Mouse (Mus musculus) E14TG2a.4 (cell line): Measurements from ENCODE around the gene Tspyl1.
A peak's percentile ranks its signal among the peaks of the same experiment; 100 is the strongest.
"Not testable (repeated sequence)": the region's sequence is repeated elsewhere in the genome, so short reads cannot be mapped to it uniquely, and the experiment has no call there.

ENCODE experiments used
- H3K27me3 ChIP-seq: 2 replicates; pipeline ENCODE4 v1.6.1; 2014; ENCODE audit warnings: low read length, control low read depth; ENCODE audit not compliant: insufficient read depth
- H3K36me3 ChIP-seq: 2 replicates; pipeline ENCODE4 v1.6.1; 2014; ENCODE audit warnings: low read length, control low read depth; ENCODE audit not compliant: insufficient read depth
- H3K4me1 ChIP-seq: replicated peaks from 2 replicates; pipeline ENCODE4 v1.6.1; 2014; ENCODE audit warnings: low read depth, low read length, control low read depth
- H3K4me3 ChIP-seq: replicated peaks from 2 replicates; pipeline ENCODE4 v1.5.1; 2014; ENCODE audit warnings: mild to moderate bottlenecking, low read length
- H3K9me3 ChIP-seq: 2 replicates; pipeline ENCODE4 v1.6.1; 2014; ENCODE audit warnings: low read length, control low read depth
- CTCF ChIP-seq: conservative IDR thresholded peaks from 2 replicates; pipeline ENCODE4 v1.5.1; 2014; ENCODE audit warnings: low read length
- NANOG ChIP-seq: IDR thresholded peaks from 2 replicates; pipeline ENCODE4 v1.6.1; 2014; ENCODE audit warnings: borderline replicate concordance, low read length, mixed read lengths
- POU5F1 ChIP-seq: IDR thresholded peaks from 2 replicates; pipeline ENCODE4 v1.6.1; 2014; ENCODE audit warnings: low read length, borderline replicate concordance

Tspyl1 gene

DNA sequence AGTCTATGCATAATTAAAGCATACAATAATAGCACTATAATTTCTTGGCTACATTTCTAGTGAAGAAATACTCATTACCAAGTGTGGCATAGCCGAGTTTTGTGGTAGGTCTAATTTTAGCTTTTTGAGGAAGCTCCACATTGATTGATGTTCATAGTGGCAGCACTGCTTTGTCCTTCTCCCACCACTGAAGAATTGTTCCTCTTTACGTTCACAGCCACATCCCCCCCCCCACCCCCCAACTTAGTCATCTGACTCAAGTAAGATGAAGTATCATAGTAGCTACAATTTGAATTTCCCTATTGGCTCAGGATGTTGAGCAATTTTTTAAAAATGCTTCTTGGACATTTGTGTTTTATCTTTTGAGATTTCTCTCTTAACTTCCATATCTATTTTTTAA lies 32.4 kb upstream of the Tspyl1 start:
- TF ChIP-seq NANOG = no peak
- TF ChIP-seq POU5F1 = no peak
- no peak for TF ChIP-seq CTCF
- Histone ChIP-seq H3K36me3 (no peaks in the 10 kb centered on the region), H3K27me3 (no peaks in the 10 kb centered on the region), H3K4me1 (peaks cover 40% of the 10 kb centered on the region), H3K9me3 (no peaks in the 10 kb centered on the region), H3K4me3 (no peak overlapping the region)

DNA sequence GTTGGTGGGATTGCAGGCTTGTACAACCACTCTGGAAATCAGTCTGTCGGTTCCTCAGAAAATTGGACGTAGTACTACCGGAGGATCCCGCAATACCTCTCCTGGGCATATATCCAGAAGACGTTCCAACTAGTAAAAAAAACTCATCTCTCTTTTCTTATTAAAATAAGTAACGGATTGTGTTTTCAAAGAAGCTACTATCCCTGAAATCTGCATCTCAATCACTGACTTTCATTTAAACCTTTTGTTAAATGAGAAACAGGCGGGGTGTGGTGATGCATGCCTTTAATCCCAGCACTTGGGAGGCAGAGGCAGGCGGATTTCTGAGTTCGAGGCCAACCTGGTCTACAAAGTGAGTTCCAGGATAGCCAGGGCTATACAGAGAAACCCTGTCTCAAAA lies 29.2 kb upstream of the Tspyl1 start:
- H3K36me3 ChIP-seq, H3K9me3 ChIP-seq, H3K4me3 ChIP-seq, H3K27me3 ChIP-seq: not testable (repeated sequence)
- peak; percentile 46; the same call in 1 of the 2 replicates for TF ChIP-seq NANOG
- TF ChIP-seq POU5F1 = peak; percentile 39; the same call in 1 of the 2 replicates
- peaks cover 22% of the 10 kb centered on the region for H3K4me1 ChIP-seq

DNA sequence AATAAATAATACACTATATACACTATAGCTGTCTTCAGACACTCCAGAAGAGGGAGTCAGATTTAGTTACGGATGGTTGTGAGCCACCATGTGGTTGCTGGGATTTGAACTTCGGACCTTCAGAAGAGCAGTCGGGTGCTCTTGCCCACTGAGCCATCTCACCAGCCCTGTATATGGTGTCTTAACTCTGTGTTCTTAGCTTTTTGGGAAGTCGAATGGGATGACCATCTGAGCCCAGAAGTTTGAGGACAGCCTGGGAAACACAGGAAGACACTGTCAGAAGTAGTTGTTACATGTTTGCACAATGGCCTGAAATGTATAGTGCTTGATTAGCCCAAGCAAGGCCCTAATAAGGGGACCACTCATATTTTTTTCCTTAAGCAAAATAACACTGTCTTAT lies 16.9 kb upstream of the Tspyl1 start:
- TF ChIP-seq CTCF (no peak), NANOG (no peak), POU5F1 (no peak)
- H3K4me3 ChIP-seq = no peak overlapping the region
- H3K36me3 ChIP-seq = no peaks in the 10 kb centered on the region
- H3K4me1 ChIP-seq = no peaks in the 10 kb centered on the region
- H3K27me3 ChIP-seq = no peaks in the 10 kb centered on the region
- no peaks in the 10 kb centered on the region for H3K9me3 ChIP-seq

DNA sequence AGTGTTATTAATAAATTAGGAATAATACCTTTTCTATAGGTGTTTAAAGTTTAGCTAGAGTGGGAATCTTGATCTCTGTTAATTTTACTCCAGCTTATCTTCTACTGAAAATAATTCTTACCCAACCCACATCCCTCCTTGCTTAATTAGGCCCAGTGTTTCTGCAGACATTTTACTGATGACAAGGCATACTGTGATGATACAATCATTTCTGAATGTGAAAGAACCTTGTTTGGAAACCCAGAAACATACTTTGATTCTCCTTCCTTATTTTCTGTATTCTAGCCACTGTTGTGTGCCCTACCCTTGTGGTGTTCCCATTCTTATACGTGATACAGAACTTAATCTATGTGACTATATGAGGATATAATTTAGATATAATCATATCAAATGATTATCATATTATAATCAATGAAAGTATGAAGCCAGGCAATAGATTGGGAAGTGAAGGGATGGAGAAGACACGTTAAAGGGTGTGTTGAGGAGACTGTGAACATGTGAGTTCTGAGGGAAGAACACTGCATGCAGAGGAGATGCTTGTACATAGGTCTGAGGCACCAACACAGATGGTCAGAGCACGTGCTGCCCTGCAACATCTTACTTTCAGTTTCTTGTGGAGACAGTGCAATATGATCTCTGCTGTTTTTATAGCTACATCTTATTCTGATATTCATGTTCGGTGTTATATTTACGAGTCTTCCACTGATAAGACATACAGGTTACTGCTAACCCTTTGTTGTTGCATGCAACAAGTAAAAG lies 14.5 kb upstream of the Tspyl1 start:
- no peaks in the 10 kb centered on the region for H3K36me3 ChIP-seq
- no peaks in the 10 kb centered on the region for H3K9me3 ChIP-seq
- TF ChIP-seq CTCF (no peak), POU5F1 (no peak), NANOG (no peak)
- no peak overlapping the region for H3K4me3 ChIP-seq
- H3K4me1 ChIP-seq = no peaks in the 10 kb centered on the region
- no peaks in the 10 kb centered on the region for H3K27me3 ChIP-seq

DNA sequence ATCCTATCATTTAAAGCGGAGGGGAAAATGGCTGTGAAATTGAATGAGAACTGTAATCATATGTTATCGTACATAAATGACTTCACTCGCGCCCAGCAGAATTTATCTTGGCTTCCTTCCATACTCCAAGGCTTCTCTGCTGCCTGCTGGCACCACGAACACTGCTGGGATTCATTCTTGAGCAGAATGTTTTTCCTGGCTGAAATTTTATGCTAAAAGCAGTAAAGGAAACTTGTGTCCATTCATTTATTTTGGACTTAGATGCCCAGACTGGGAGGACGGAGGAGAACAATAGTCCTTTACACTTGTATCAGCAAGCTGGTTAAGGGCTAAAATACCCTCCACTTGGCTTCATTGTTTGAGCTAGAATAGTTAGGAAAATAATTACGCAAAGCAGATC lies 10.3 kb upstream of the Tspyl1 start:
- H3K4me1 ChIP-seq = no peaks in the 10 kb centered on the region
- H3K27me3 ChIP-seq = no peaks in the 10 kb centered on the region
- no peak for TF ChIP-seq NANOG

DNA sequence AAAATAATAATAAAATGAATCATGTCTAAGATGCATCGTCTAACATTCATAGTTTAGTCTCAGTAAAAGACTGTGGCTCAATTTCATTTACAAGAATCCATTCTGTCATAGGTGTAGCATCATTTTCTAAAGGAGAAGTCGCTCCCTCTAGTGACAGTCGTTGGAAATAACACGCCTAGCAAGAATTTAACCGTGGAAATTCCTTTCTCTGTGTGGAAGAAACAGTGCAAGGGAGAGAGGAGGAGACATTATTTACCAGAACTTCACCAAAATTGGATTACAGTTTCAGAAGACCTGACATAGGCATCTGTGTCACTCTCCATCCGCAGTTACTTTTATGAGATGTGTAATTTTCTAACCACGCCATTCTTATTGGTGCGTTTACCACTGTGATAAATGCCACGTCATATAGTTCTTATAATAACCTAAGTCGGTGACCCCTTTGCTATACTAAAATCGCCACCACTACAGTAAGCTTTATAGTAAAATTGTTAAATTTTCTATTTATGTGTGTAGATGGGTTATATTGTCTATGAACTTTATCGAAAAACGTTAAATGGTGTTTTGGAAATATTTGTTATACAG lies 1.3 kb upstream of the Tspyl1 start:
- TF ChIP-seq CTCF (peak; percentile 88), POU5F1 (no peak)
- peaks cover 22% of the 10 kb centered on the region for H3K36me3 ChIP-seq

More for the DNA sequence above, 10.3 kb upstream of the Tspyl1 start:
- Histone ChIP-seq H3K36me3 (no peaks in the 10 kb centered on the region), H3K9me3 (no peaks in the 10 kb centered on the region), H3K4me3 (no peak overlapping the region)

DNA sequence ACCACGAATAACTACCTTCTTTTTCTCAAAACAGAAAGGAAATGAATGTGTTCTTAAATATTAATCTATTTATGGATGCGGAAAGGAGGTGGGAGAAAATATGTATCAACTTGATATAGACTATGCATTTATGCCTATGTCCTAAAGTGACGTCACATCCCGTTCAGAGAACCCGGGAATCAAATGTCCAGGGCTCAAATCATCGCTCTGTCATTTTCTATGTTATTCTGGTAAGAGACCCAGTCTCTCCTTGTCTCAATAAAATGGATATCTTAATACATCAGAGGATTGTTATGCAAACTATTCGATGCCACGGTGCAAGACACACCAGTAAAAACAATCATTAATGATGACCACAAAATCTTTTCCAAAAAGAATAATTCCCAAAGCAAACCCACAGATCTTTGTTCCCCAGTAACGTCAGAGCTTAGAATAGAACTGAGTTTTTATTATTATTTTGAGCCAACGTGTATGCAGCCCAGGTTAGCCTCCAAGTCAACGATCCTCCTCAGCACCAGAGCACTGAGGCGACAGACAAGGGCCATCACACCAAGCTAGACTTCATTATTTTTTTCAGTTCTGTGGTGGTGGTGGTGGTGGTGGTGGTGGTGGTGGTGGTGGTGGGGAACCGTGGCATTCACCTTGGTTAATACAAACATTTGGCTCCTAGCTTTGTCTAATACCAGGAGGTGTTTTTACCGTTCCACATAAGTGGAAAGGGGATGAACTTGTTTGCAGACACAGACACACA lies 604 bp upstream of the Tspyl1 start:
- TF ChIP-seq NANOG = no peak
- no peak for TF ChIP-seq CTCF
- TF ChIP-seq POU5F1 = no peak
- Histone ChIP-seq H3K4me1 (peaks cover 33% of the 10 kb centered on the region), H3K36me3 (peaks cover 26% of the 10 kb centered on the region), H3K27me3 (no peaks in the 10 kb centered on the region), H3K4me3 (peak overlapping the region; percentile 98), H3K9me3 (no peaks in the 10 kb centered on the region)

More for the DNA sequence above, 1.3 kb upstream of the Tspyl1 start:
- H3K9me3 ChIP-seq = no peaks in the 10 kb centered on the region
- H3K4me1 ChIP-seq = peaks cover 33% of the 10 kb centered on the region
- H3K4me3 ChIP-seq = no peak overlapping the region
- no peaks in the 10 kb centered on the region for H3K27me3 ChIP-seq

DNA sequence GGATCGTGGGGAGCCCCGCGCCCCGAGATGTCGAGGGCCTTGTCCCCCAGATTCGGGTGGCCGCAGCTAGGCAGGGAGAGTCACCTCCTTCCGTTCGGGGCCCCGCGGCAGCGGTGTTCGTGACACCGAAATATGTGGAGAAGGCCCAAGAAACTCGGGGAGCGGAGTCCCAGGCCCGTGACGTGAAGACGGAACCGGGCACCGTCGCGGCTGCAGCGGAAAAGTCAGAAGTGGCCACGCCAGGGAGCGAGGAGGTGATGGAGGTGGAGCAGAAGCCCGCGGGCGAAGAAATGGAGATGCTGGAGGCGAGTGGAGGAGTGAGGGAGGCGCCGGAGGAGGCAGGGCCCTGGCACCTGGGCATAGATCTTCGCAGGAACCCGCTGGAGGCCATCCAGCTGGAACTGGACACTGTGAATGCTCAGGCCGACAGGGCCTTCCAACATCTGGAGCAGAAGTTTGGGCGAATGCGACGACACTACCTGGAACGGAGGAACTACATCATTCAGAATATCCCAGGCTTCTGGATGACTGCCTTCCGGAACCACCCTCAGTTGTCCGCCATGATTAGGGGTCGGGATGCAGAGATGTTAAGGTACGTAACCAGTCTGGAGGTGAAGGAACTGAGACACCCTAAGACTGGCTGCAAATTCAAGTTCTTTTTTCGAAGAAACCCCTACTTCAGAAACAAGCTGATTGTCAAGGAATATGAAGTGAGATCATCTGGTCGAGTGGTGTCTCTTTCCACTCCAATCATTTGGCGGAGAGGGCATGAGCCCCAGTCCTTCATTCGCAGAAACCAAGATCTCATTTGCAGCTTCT lies 639 bp downstream of the Tspyl1 start:
- TF ChIP-seq NANOG (no peak), POU5F1 (no peak), CTCF (no peak)
- Histone ChIP-seq H3K4me3 (peak overlapping the region; percentile 98), H3K36me3 (peaks cover 34% of the 10 kb centered on the region), H3K9me3 (no peaks in the 10 kb centered on the region), H3K27me3 (no peaks in the 10 kb centered on the region), H3K4me1 (peaks cover 33% of the 10 kb centered on the region)
